Mouse (Mus musculus) forebrain, embryonic 14.5 days (tissue): ENCODE results near the gene Rhox13. TPM values are rescaled to one million over a fixed set of nuclear protein-coding genes. Genes with fewer than 3 reads are reported as not detected.

ENCODE experiments used
- polyA plus RNA-seq: library from polyadenylated mRNA; unstranded; fragments of >200 nt; fragmentation: Nextera tagmentation; extraction: Ambion mirVana; gene quantifications from 2 replicates; pipeline ENCODE4 v1.2.1, GENCODE M21; 2014

Rhox13 gene
- polyA plus RNA-seq, 1 experiment from 2014 or later: not detected

Other genes starting within 250 kb of the Rhox13 start
- gene Rhox8, start 242.3 kb upstream of the Rhox13 start, polyA plus RNA-seq: not detected in 2 replicates
- not detected in 2 replicates for gene Rhox7b, start 224.0 kb upstream of the Rhox13 start, polyA plus RNA-seq
- gene Rhox9, start 219.4 kb upstream of the Rhox13 start, polyA plus RNA-seq: not detected in 2 replicates
- not detected in 2 replicates for gene Btg1-ps1, start 102.4 kb upstream of the Rhox13 start, polyA plus RNA-seq
- not detected in 2 replicates for gene Btg1-ps2, start 78.1 kb upstream of the Rhox13 start, polyA plus RNA-seq
- gene Rhox10, start 54.7 kb upstream of the Rhox13 start, polyA plus RNA-seq: not detected in 2 replicates
- gene Rhox11, start 36.1 kb upstream of the Rhox13 start, polyA plus RNA-seq: not detected in 2 replicates
- not detected in 2 replicates for gene Rhox12, start 10.3 kb upstream of the Rhox13 start, polyA plus RNA-seq
- 9.5 and 10.5 TPM in 2 replicates for gene Zbtb33, start 68.6 kb downstream of the Rhox13 start, polyA plus RNA-seq
- 13.9 and 15.8 TPM in 2 replicates for gene Tmem255a, start 131.2 kb downstream of the Rhox13 start, polyA plus RNA-seq
- gene Atp1b4, start 195.0 kb downstream of the Rhox13 start, polyA plus RNA-seq: not detected in 2 replicates